ENCODE assay signal across 14 mouse cellular contexts in the genomic region with DNA sequence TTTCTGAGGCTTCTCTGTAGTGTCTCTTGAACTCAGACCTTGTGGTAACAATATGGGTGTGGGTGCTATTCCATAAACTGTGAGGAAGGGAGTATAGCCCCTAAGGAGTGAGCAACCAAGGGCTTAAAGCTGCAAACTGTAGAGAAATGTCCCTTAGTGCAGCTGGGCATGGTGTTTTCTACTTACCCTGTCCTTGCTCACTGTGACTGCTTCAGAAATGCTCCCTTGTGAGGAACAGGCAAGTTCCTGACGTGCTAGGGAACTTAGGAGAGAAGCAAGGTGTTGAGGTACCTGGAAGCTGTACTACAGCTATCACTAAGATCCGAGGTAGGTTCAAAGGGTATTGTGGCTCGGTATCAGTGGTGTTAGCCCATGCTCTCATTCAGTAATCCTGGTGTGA.
"Had no signal": no experiment of that assay in that cellular context is flagged by ENCODE, and none has a peak within 500 bp of the region (broad histone marks: within the 10 kb centered on the region; RNA-seq: fewer than 3 reads in every experiment).

No protein-coding gene starts in this region.

- H3K4me3 ChIP-seq: hindbrain, embryonic 13.5 days; limb, embryonic 13.5 days; lung, embryonic 15.5 days; midbrain, embryonic 12.5 days; stomach, embryonic 15.5 days had no signal

- H3K4me2 ChIP-seq: hindbrain, embryonic 13.5 days; limb, embryonic 13.5 days; lung, embryonic 15.5 days; midbrain, embryonic 12.5 days; stomach, embryonic 15.5 days had no signal

- H3K36me3 ChIP-seq: hindbrain, embryonic 13.5 days; limb, embryonic 13.5 days; lung, embryonic 15.5 days; midbrain, embryonic 12.5 days; stomach, embryonic 15.5 days had no signal

- H3K9me3 ChIP-seq: hindbrain, embryonic 13.5 days; limb, embryonic 13.5 days; lung, embryonic 15.5 days; midbrain, embryonic 12.5 days; stomach, embryonic 15.5 days had no signal

- H3K27ac ChIP-seq: hindbrain, embryonic 13.5 days; kidney, postnatal 0 days; limb, embryonic 13.5 days; lung, embryonic 15.5 days; midbrain, embryonic 12.5 days; stomach, embryonic 15.5 days had no signal

- H3K9ac ChIP-seq: hindbrain, embryonic 13.5 days; limb, embryonic 13.5 days; lung, embryonic 15.5 days; midbrain, embryonic 12.5 days; stomach, embryonic 15.5 days had no signal

- DNase-seq: kidney, adult 11 months; kidney, adult 9 months; kidney, postnatal 36 days; layer of hippocampus, adult 9-11 months; layer of hippocampus, postnatal 36 days; lung, postnatal 36 days; right cerebral cortex, postnatal 4 days; thymus, postnatal 36 days had no signal

- H3K27me3 ChIP-seq: hindbrain, embryonic 13.5 days; limb, embryonic 13.5 days; lung, embryonic 15.5 days; midbrain, embryonic 12.5 days; stomach, embryonic 15.5 days had no signal
